Mouse (Mus musculus) liver, embryonic 14.5 days (tissue): ENCODE measurements around the gene Trim2.

ENCODE experiments used
- CTCF ChIP-seq: IDR thresholded peaks from 2 replicates; pipeline ENCODE4 v1.5.1; 2016; ENCODE audit warnings: antibody characterized with exemption, low read depth, control low read depth
- EP300 ChIP-seq: IDR thresholded peaks from 2 replicates; pipeline ENCODE4 v1.6.1; 2016; ENCODE audit warnings: antibody characterized with exemption, low read depth

DNA sequence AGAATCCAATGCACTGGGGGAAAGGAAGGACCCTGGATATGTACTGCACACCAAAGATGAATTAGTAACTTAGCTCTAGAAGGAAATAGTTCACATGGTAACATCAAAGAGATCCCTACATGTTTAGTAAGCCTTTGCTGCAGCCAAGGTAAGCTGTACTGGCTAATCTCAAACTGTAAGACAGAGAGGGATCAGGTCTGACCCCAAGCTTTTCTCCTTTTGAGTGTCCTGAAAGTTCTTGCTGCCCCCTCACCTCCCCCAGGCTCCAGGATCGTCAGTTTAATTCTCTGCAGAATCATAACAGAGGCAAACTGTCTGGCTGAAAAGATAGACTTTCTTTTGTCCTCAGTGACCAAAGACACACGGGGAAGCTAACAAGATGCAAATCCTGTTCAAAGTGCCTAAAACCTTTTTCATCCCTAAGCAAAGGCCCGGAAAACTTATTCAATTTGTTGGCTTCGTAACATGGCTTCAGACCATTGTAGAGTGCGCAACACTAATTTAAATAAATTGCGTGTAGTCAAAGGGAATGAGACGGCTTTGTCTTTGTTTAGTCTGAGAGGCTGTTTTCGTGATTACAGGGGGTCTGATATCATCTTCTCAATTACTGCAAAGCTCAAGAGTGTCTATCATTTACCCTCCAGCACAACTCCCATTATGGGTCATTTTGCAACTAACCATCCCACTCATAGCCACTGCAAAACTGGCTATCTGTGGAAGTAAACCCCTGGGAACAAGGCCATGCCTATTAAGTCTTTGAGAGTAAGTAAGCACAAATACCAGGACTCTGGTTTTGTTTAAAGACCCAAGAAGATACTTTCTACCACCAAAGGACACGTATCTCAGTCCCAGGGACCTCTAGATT is 52.8 kb downstream of the Trim2 start:
- no peak for TF ChIP-seq EP300
- TF ChIP-seq CTCF: no peak
